Mouse (Mus musculus) lung, adult 2 months (tissue): Measurements from ENCODE around the gene Ptp4a2.

Experiments used
- CTCF ChIP-seq: fragments of 200-500 bp; IDR thresholded peaks from 2 replicates; pipeline ENCODE4 v1.5.1; 2011; ENCODE audit warnings: mild to moderate bottlenecking, low read length, control low read depth; ENCODE audit not compliant: insufficient read depth
- POLR2A ChIP-seq: fragments of 200-500 bp; IDR thresholded peaks from 2 replicates; pipeline ENCODE4 v1.6.1; 2011; ENCODE audit warnings: low read depth, mild to moderate bottlenecking, control low read depth, low read length, borderline replicate concordance; ENCODE audit errors: extremely low read depth

- TF ChIP-seq CTCF (no peak), POLR2A (no peak)
Observed at GRCm38 (mm10) chr4:129862357-129862756, 51.3 kb downstream of the Ptp4a2 start.
